Mouse (Mus musculus) CH12.LX (cell line): ENCODE results near the gene Amigo3. TPM values are rescaled to one million over a fixed set of nuclear protein-coding genes. Genes with fewer than 3 reads are reported as not detected.

Experiments
- DNase-seq: peaks from one replicate; pipeline ENCODE4 v3.0.0-alpha.2; 2013; ENCODE audit errors: extremely low read depth
- H3K27ac ChIP-seq: 2 replicates; pipeline ENCODE4 v1.5.1; 2012; ENCODE audit warnings: low read depth, mild to moderate bottlenecking, control low read depth, moderate library complexity; ENCODE audit not compliant: insufficient read depth
- H3K27me3 ChIP-seq: replicated peaks from 2 replicates; pipeline ENCODE3; 2012; ENCODE audit warnings: inconsistent platforms
- H3K36me3 ChIP-seq, 2 experiments: replicated peaks in 1 of 2; 2 replicates each; pipeline versions ENCODE3 to v1.6.1; 2012; ENCODE audit warnings: inconsistent platforms in 1 of 2, low read length in 1 of 2, mild to moderate bottlenecking in 1 of 2, mixed read lengths in 1 of 2, moderate library complexity in 1 of 2; ENCODE audit not compliant: control insufficient read depth in 1 of 2, insufficient read depth in 1 of 2
- H3K4me1 ChIP-seq, 2 experiments: 2 replicates each; pipeline ENCODE4 v1.6.1; 2012; ENCODE audit warnings: inconsistent platforms in 1 of 2, moderate library complexity in 1 of 2; ENCODE audit not compliant: insufficient read depth in 2 of 2, control insufficient read depth in 1 of 2
- H3K4me2 ChIP-seq: 2 replicates; pipeline ENCODE4 v1.6.1; 2012; ENCODE audit warnings: low read depth, mild to moderate bottlenecking, control low read depth; ENCODE audit not compliant: poor library complexity, insufficient read depth, severe bottlenecking
- H3K4me3 ChIP-seq, 3 experiments: fragments of 150-350 bp in 1 of 3; sonication (generic) in 1 of 3; replicated peaks in 1 of 3; 2 replicates each; pipeline versions ENCODE3 to v1.5.1; 2011 to 2012; ENCODE audit warnings: low read depth in 2 of 3, low read length in 2 of 3, mild to moderate bottlenecking in 2 of 3, moderate library complexity in 2 of 3, control low read depth in 1 of 3, improper control_type of control experiment in 1 of 3, inconsistent platforms in 1 of 3, mixed read lengths in 1 of 3; ENCODE audit not compliant: poor library complexity in 1 of 3
- H3K79me2 ChIP-seq: replicated peaks from 2 replicates; pipeline ENCODE4 v1.6.1; 2012; ENCODE audit warnings: mild to moderate bottlenecking, moderate library complexity; ENCODE audit not compliant: control insufficient read depth, poor library complexity, insufficient read depth, severe bottlenecking; ENCODE audit errors: extremely low read depth
- H3K9ac ChIP-seq: 2 replicates; pipeline ENCODE4 v1.6.1; 2012; ENCODE audit warnings: low read depth, mild to moderate bottlenecking, control low read depth, moderate library complexity; ENCODE audit not compliant: insufficient read depth
- H3K9me3 ChIP-seq: replicated peaks from 2 replicates; pipeline ENCODE3; 2012; ENCODE audit warnings: low read length, inconsistent platforms, mixed read lengths
- BHLHE40 ChIP-seq: IDR thresholded peaks from 2 replicates; pipeline ENCODE4 v1.6.1; 2011; ENCODE audit warnings: mild to moderate bottlenecking, low read depth, low read length, improper control_type of control experiment
- CHD2 ChIP-seq: IDR thresholded peaks from 2 replicates; pipeline ENCODE4 v1.6.1; 2011; ENCODE audit warnings: low read length, improper control_type of control experiment
- ELF1 ChIP-seq: IDR thresholded peaks from 2 replicates; pipeline ENCODE4 v1.6.1; 2014; ENCODE audit warnings: low read depth, mild to moderate bottlenecking, inconsistent platforms, low read length, improper control_type of control experiment
- EP300 ChIP-seq: IDR thresholded peaks from 2 replicates; pipeline ENCODE4 v1.6.1; 2011; ENCODE audit warnings: low read length, improper control_type of control experiment
- GABPA ChIP-seq: IDR thresholded peaks from 2 replicates; pipeline ENCODE4 v1.6.1; 2012; ENCODE audit warnings: low read depth, low read length, improper control_type of control experiment, inconsistent platforms; ENCODE audit not compliant: insufficient replicate concordance
- JUN ChIP-seq: IDR thresholded peaks from 2 replicates; pipeline ENCODE4 v1.6.1; 2011; ENCODE audit warnings: low read depth, mild to moderate bottlenecking, low read length, improper control_type of control experiment, moderate library complexity; ENCODE audit not compliant: insufficient read depth
- MAFK ChIP-seq: IDR thresholded peaks from 2 replicates; pipeline ENCODE4 v1.6.1; 2011; ENCODE audit warnings: low read length, improper control_type of control experiment; ENCODE audit not compliant: insufficient replicate concordance
- MAX ChIP-seq: IDR thresholded peaks from 2 replicates; pipeline ENCODE4 v1.6.1; 2011; ENCODE audit warnings: low read length, improper control_type of control experiment
- MEF2A ChIP-seq: IDR thresholded peaks from 2 replicates; pipeline ENCODE4 v1.6.1; 2014; ENCODE audit warnings: low read depth, mild to moderate bottlenecking, inconsistent platforms, low read length, improper control_type of control experiment, borderline replicate concordance
- MXI1 ChIP-seq: IDR thresholded peaks from 2 replicates; pipeline ENCODE4 v1.6.1; 2011; ENCODE audit warnings: mild to moderate bottlenecking, low read depth, low read length, improper control_type of control experiment
- MYC ChIP-seq: IDR thresholded peaks from 2 replicates; pipeline ENCODE4 v1.6.1; 2011; ENCODE audit warnings: low read depth, mild to moderate bottlenecking, improper control_type of control experiment, low read length
- POLR2A ChIP-seq: IDR thresholded peaks from 2 replicates; pipeline ENCODE4 v1.6.1; 2011; ENCODE audit warnings: low read depth, mild to moderate bottlenecking, improper control_type of control experiment, low read length
- POLR2AphosphoS2 ChIP-seq: IDR thresholded peaks from 2 replicates; pipeline ENCODE4 v1.6.1; 2011; ENCODE audit warnings: low read depth, low read length, improper control_type of control experiment
- RAD21 ChIP-seq: IDR thresholded peaks from 2 replicates; pipeline ENCODE4 v1.6.1; 2011; ENCODE audit warnings: low read depth, mild to moderate bottlenecking, low read length, improper control_type of control experiment, moderate library complexity
- RCOR1 ChIP-seq: conservative IDR thresholded peaks from 2 replicates; pipeline ENCODE4 v1.6.1; 2012; ENCODE audit warnings: low read depth, mild to moderate bottlenecking, inconsistent platforms, low read length, improper control_type of control experiment
- TBP ChIP-seq: conservative IDR thresholded peaks from 2 replicates; pipeline ENCODE4 v1.6.1; 2011; ENCODE audit warnings: low read depth, low read length, improper control_type of control experiment
- TCF12 ChIP-seq: IDR thresholded peaks from 2 replicates; pipeline ENCODE4 v1.6.1; 2014; ENCODE audit warnings: low read depth, mild to moderate bottlenecking, inconsistent platforms, low read length, improper control_type of control experiment
- USF1 ChIP-seq: IDR thresholded peaks from 2 replicates; pipeline ENCODE4 v1.6.1; 2014; ENCODE audit warnings: low read depth, mild to moderate bottlenecking, inconsistent platforms, low read length, improper control_type of control experiment
- ZMIZ1 ChIP-seq: IDR thresholded peaks from 2 replicates; pipeline ENCODE4 v1.6.1; 2012; ENCODE audit warnings: low read depth, mild to moderate bottlenecking, inconsistent platforms, low read length, improper control_type of control experiment
- ZNF384 ChIP-seq: IDR thresholded peaks from 2 replicates; pipeline ENCODE4 v1.6.1; 2012; ENCODE audit warnings: low read depth, low read length, improper control_type of control experiment, inconsistent platforms
- dilution Hi-C: fragments of 300-500 bp; cut with MboI; formaldehyde crosslinking; loops from 2 replicates; pipeline ENCODE4 v1.14.3; 2020; ENCODE audit warnings: low sequenced_read_pairs; ENCODE audit not compliant: extremely low pct_unique_long_range_greater_than_20kb, extremely low pct_ligation_motif_present
- in situ Hi-C: fragments of 300-500 bp; cut with MboI; formaldehyde crosslinking; loops from 3 replicates; pipeline ENCODE4 v1.14.3; 2019; ENCODE audit warnings: low sequenced_read_pairs, low pct_ligation_motif_present, low pct_unique_long_range_greater_than_20kb, mixed read lengths
- polyA plus RNA-seq: library from polyadenylated mRNA; unstranded; fragments of >175 nt; gene quantifications from 2 replicates; pipeline ENCODE4 v1.2.1, GENCODE M21; 2012; ENCODE audit warnings: low read depth; ENCODE audit not compliant: insufficient read length
- total RNA-seq, 2 experiments: library from RNA; depleted of rRNA; stranded (reverse); fragments of 300-350 nt in 1 of 2; fragments of >200 nt in 1 of 2; gene quantifications; 2 replicates each; pipeline ENCODE4 v1.2.3; 2012 to 2014

The Amigo3 gene
- total and polyA plus RNA-seq, 3 experiments: 2.0 to 4.4 (median 2.2) TPM

GRCm38 (mm10) chr9:108054331-108055040, 1.5 kb downstream of the Amigo3 start:
- no peaks in the 10 kb centered on the region for H3K27me3 ChIP-seq
- TF ChIP-seq EP300 (no peak), ELF1 (no peak), USF1 (no peak), ZNF384 (no peak), RCOR1 (no peak), MXI1 (no peak), TCF12 (no peak), CHD2 (no peak), MAX (no peak), TBP (no peak), JUN (no peak), MEF2A (no peak), POLR2AphosphoS2 (no peak), GABPA (no peak), BHLHE40 (no peak), ZMIZ1 (no peak), MYC (no peak), POLR2A (no peak), MAFK (no peak), RAD21 (no peak)
- peaks cover 86 to 93% of the 10 kb centered on the region in 2 experiments for H3K36me3 ChIP-seq
- DNase-seq: no peak
- no peak overlapping the region for H3K9ac ChIP-seq
- peaks cover 2 to 24% of the 10 kb centered on the region in 2 experiments; a peak in 2 of 4 replicates for H3K4me1 ChIP-seq
- H3K9me3 ChIP-seq: no peaks in the 10 kb centered on the region
- no peak overlapping the region for H3K4me3 ChIP-seq
- dilution Hi-C loops (no loop called here), in situ Hi-C loops (loop anchor here (5.0 kb wide), 1 partner anchor 87 kb away; no protein-coding TSS in a partner anchor)
- no peaks in the 10 kb centered on the region for H3K79me2 ChIP-seq
- no peak overlapping the region for H3K4me2 ChIP-seq
- H3K27ac ChIP-seq: no peak overlapping the region

- Histone ChIP-seq H3K9me3 (no peaks in the 10 kb centered on the region), H3K4me2 (no peak overlapping the region), H3K4me1 (peaks cover under 1 to 18% of the 10 kb centered on the region in 2 experiments; a peak in 2 of 4 replicates), H3K27ac (no peak overlapping the region), H3K36me3 (peaks cover 92 to 98% of the 10 kb centered on the region in 2 experiments), H3K4me3 (no peak overlapping the region), H3K9ac (no peak overlapping the region), H3K27me3 (no peaks in the 10 kb centered on the region), H3K79me2 (no peaks in the 10 kb centered on the region)
- TF ChIP-seq POLR2AphosphoS2 (0 out of 2 replicates have a peak, but pooled peaks have one; percentile 18), RAD21 (no peak)
- dilution Hi-C loops (no loop called here), in situ Hi-C loops (loop anchor here (5.0 kb wide), 1 partner anchor 88 kb away; no protein-coding TSS in a partner anchor)
- DNase-seq: no peak
Measured at GRCm38 (mm10) chr9:108055061-108055460, 2.1 kb downstream of the Amigo3 start.
